Mouse (Mus musculus) monocyte, adult 5-6 weeks (primary cell): ENCODE measurements around the gene Galnt13. TPM values are rescaled to one million over a fixed set of nuclear protein-coding genes. Genes with fewer than 3 reads are reported as not detected.

Source experiments
- ATAC-seq: fragments of 153-309, 156-312 bp; replicated peaks from 2 replicates; pipeline ENCODE4 v1.8.0; 2017; ENCODE audit warnings: mild to moderate bottlenecking; ENCODE audit not compliant: low TSS enrichment, insufficient number of reproducible peaks, severe bottlenecking, poor library complexity, low FRiP score
- total RNA-seq: library from RNA; stranded (forward); fragments of 200-1000, 200-491, 200-594 nt; gene quantifications from 3 replicates; pipeline ENCODE4 v1.2.3, GENCODE M21; 2017

Galnt13 gene
- total RNA-seq, 1 experiment from 2014 or later, result not detected

GRCm38 (mm10) chr2:55164781-55165180 is 728.7 kb downstream of the Galnt13 start:
- ATAC-seq, result no peak
